In the genomic region with DNA sequence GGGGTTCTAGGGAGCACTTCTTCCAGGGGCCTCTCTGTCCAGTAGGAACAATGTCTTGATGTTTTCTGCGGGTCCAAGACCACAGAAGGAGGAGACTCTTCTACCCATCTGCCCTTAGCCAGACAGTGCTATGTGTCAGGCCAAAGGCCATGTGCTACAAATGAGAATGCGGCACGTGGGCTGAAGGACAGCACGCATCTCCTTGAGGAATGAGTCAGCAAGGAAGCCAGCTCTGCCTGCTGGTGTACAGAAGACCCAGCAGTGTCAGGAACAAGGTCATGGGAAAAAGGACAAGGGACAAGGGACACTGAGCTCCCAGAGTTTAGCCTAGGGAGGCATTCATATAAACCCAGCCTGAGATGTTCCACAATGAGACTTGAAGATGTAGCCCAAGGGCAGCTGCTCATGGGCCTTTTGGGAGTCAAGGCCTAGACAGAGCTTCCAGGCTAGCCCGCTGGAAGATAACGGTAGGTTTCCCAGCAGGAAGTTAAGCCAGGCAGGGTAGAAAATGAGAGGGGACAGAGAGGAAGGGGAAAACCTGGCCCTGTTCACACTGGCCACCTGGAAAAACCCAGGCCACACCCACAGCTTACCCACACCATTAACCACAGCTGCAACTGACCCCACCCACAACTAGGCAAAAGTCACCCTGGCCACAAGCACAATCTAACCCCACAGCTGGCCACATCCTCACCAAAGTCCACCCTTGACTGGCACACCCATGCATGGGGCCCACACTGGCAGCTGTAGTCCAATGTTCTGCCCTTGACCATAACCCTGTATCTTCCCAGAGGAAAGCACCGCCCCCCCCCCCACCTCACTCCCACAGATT, we compare ENCODE assay signal across 1 mouse cellular context.
TF ChIP-seq lines count a peak whose summit lies in the region.

No protein-coding gene starts in this region.

TF ChIP-seq in CH12.LX, 34 proteins besides CTCF, POLR2A, EP300 and RAD21 (continued from another document):
- TF ChIP-seq MXI1 (IDR thresholded peaks at IDR 0.05; ENCODE audit: low read depth, low read length) = peak; percentile 39; the same call in 1 of the 2 replicates
- no peak for TF ChIP-seq NRF1 (IDR thresholded peaks at IDR 0.05; ENCODE audit: low read depth, low read length)
- TF ChIP-seq MYC (IDR thresholded peaks at IDR 0.05; ENCODE audit: low read depth, low read length) = peak; percentile 73
- TF ChIP-seq HCFC1 (IDR thresholded peaks at IDR 0.05; ENCODE audit: low read depth, low read length) = peak; percentile 21; the same call in 1 of the 2 replicates
